Comparison of ENCODE assay signal across 8 mouse cellular contexts in genomic region chr9:44408693-44409092, GRCm38 (mm10). TPM values are rescaled to one million over a fixed set of nuclear protein-coding genes. Genes with fewer than 3 reads are reported as not detected.
DNase-seq lines count a peak whose midpoint lies in the region; ATAC-seq and TF ChIP-seq lines count a peak whose summit lies in the region.
"Not testable (repeated sequence)": the region's sequence is repeated elsewhere in the genome, so short reads cannot be mapped to it uniquely, and the experiment has no call there.

No protein-coding gene starts in this region.

- H3K9ac ChIP-seq in embryonic facial prominence, embryonic 14.5 days (ENCODE audit: low read depth, low read length), result peak overlapping the region; percentile 91; the same call in 1 of the 2 replicates
- H3K9ac ChIP-seq in hindbrain, embryonic 12.5 days, result peak overlapping the region; percentile 85; the same call in 1 of the 2 replicates
- peak overlapping the region; percentile 95 for H3K9ac ChIP-seq in kidney, embryonic 16.5 days (replicated peaks; ENCODE audit: low read length)
- H3K9ac ChIP-seq in liver, embryonic 12.5 days, result peak overlapping the region; percentile 91
- not testable (repeated sequence) for H3K9ac ChIP-seq in neural tube, embryonic 14.5 days (replicated peaks; ENCODE audit: low read depth, low read length)

- H3K4me3 ChIP-seq in E14TG2a.4 (replicated peaks; ENCODE audit: low read length), result peak overlapping the region; percentile 92
- H3K4me3 ChIP-seq in embryonic facial prominence, embryonic 14.5 days (ENCODE audit: low read depth, low read length), result peak overlapping the region; percentile 73
- H3K4me3 ChIP-seq in gastrocnemius, adult 2 months, result peak overlapping the region; percentile 95
- peak overlapping the region; percentile 90 for H3K4me3 ChIP-seq in hindbrain, embryonic 12.5 days
- H3K4me3 ChIP-seq in kidney, embryonic 16.5 days (ENCODE audit: low read length), result peak overlapping the region; percentile 86
- H3K4me3 ChIP-seq in liver, embryonic 12.5 days, result peak overlapping the region; percentile 91
- peak overlapping the region; percentile 93 for H3K4me3 ChIP-seq in midbrain, embryonic 10.5 days
- H3K4me3 ChIP-seq in neural tube, embryonic 14.5 days (ENCODE audit: low read depth, low read length), result peak overlapping the region; percentile 77

- ATAC-seq in embryonic facial prominence, embryonic 14.5 days (ENCODE audit: low read depth); hindbrain, embryonic 12.5 days (ENCODE audit: low FRiP score); kidney, embryonic 16.5 days (ENCODE audit: low FRiP score, low TSS enrichment); liver, embryonic 12.5 days; neural tube, embryonic 14.5 days (ENCODE audit: low read depth): not testable (repeated sequence)

- H3K36me3 ChIP-seq in E14TG2a.4 (ENCODE audit: insufficient read depth, low read length), result peaks cover 78% of the 10 kb centered on the region
- peaks cover 69% of the 10 kb centered on the region for H3K36me3 ChIP-seq in embryonic facial prominence, embryonic 14.5 days (ENCODE audit: control insufficient read depth, insufficient read depth, low read length)
- peaks cover 62% of the 10 kb centered on the region for H3K36me3 ChIP-seq in hindbrain, embryonic 12.5 days
- peaks cover 57% of the 10 kb centered on the region for H3K36me3 ChIP-seq in kidney, embryonic 16.5 days (ENCODE audit: insufficient read depth, low read length)
- H3K36me3 ChIP-seq in liver, embryonic 12.5 days, result peaks cover 73% of the 10 kb centered on the region
- H3K36me3 ChIP-seq in midbrain, embryonic 10.5 days, result peaks cover 75% of the 10 kb centered on the region
- H3K36me3 ChIP-seq in neural tube, embryonic 14.5 days (ENCODE audit: control insufficient read depth, insufficient read depth, low read length), result peaks cover 53% of the 10 kb centered on the region

- H3K4me2 ChIP-seq in embryonic facial prominence, embryonic 14.5 days (ENCODE audit: low read depth, low read length), result peak overlapping the region; percentile 64
- peak overlapping the region; percentile 84 for H3K4me2 ChIP-seq in hindbrain, embryonic 12.5 days (replicated peaks)
- peak overlapping the region; percentile 81 for H3K4me2 ChIP-seq in kidney, embryonic 16.5 days (replicated peaks; ENCODE audit: low read depth, low read length)
- H3K4me2 ChIP-seq in liver, embryonic 12.5 days, result peak overlapping the region; percentile 73
- peak overlapping the region; percentile 72 for H3K4me2 ChIP-seq in neural tube, embryonic 14.5 days (ENCODE audit: low read depth, low read length)

- H3K4me1 ChIP-seq in E14TG2a.4 (replicated peaks; ENCODE audit: low read depth, low read length), result peaks cover 67% of the 10 kb centered on the region
- not testable (repeated sequence) for H3K4me1 ChIP-seq in embryonic facial prominence, embryonic 14.5 days (ENCODE audit: control insufficient read depth, insufficient read depth, low read length)
- peaks cover 16% of the 10 kb centered on the region for H3K4me1 ChIP-seq in hindbrain, embryonic 12.5 days
- H3K4me1 ChIP-seq in kidney, embryonic 16.5 days (ENCODE audit: insufficient read depth, low read length), result peaks cover 21% of the 10 kb centered on the region; the same call in 1 of the 2 replicates
- peaks cover 71% of the 10 kb centered on the region for H3K4me1 ChIP-seq in liver, embryonic 12.5 days
- peaks cover 29% of the 10 kb centered on the region for H3K4me1 ChIP-seq in midbrain, embryonic 10.5 days
- peaks cover 13% of the 10 kb centered on the region; the same call in 1 of the 2 replicates for H3K4me1 ChIP-seq in neural tube, embryonic 14.5 days (ENCODE audit: control insufficient read depth, insufficient read depth, low read length)

- TF ChIP-seq CTCF in E14TG2a.4 (conservative IDR thresholded peaks at IDR 0.05; ENCODE audit: low read length); gastrocnemius, adult 2 months (IDR thresholded peaks at IDR 0.05): not testable (repeated sequence)

- DNase-seq in embryonic facial prominence, embryonic 14.5 days (ENCODE audit: low spot score); gastrocnemius, adult 2 months; midbrain, embryonic 10.5 days (ENCODE audit: low spot score): not testable (repeated sequence)

- not testable (repeated sequence) for H3K27ac ChIP-seq in embryonic facial prominence, embryonic 14.5 days (replicated peaks; ENCODE audit: low read depth, low read length); hindbrain, embryonic 12.5 days; kidney, embryonic 16.5 days (ENCODE audit: low read length); neural tube, embryonic 14.5 days (ENCODE audit: low read depth, low read length)
- peak overlapping the region; percentile 97; the same call in 1 of the 2 replicates for H3K27ac ChIP-seq in gastrocnemius, adult 2 months
- peak overlapping the region; percentile 90 for H3K27ac ChIP-seq in liver, embryonic 12.5 days
- 0 out of 2 replicates have a peak overlapping the region, but pooled peaks have one; percentile 94 for H3K27ac ChIP-seq in midbrain, embryonic 10.5 days (replicated peaks)

- intact Hi-C loops in gastrocnemius, adult 2 months (cut with DNase I), result not testable (repeated sequence)

- not testable (repeated sequence) for H3K9me3 ChIP-seq in E14TG2a.4 (ENCODE audit: low read length); embryonic facial prominence, embryonic 14.5 days (ENCODE audit: control insufficient read depth, low read length); hindbrain, embryonic 12.5 days (replicated peaks); kidney, embryonic 16.5 days (ENCODE audit: low read length); liver, embryonic 12.5 days (replicated peaks); midbrain, embryonic 10.5 days (replicated peaks); neural tube, embryonic 14.5 days (ENCODE audit: control insufficient read depth, low read length)

- H3K27me3 ChIP-seq in E14TG2a.4 (ENCODE audit: insufficient read depth, low read length); embryonic facial prominence, embryonic 14.5 days (replicated peaks; ENCODE audit: control insufficient read depth, insufficient read depth, low read length); hindbrain, embryonic 12.5 days; kidney, embryonic 16.5 days (ENCODE audit: insufficient read depth, low read length); liver, embryonic 12.5 days (replicated peaks); midbrain, embryonic 10.5 days (ENCODE audit: low read depth, poor library complexity, severe bottlenecking); neural tube, embryonic 14.5 days (ENCODE audit: control insufficient read depth, insufficient read depth, low read length): not testable (repeated sequence)

- 73% methylated on average over 9 of the region's 9 CpGs for WGBS in embryonic facial prominence, embryonic 14.5 days
- WGBS in hindbrain, embryonic 12.5 days, result 86% methylated on average over 9 of the region's 9 CpGs
- 84% methylated on average over 9 of the region's 9 CpGs for WGBS in kidney, embryonic 16.5 days
- 45% methylated on average over 9 of the region's 9 CpGs for WGBS in liver, embryonic 12.5 days (ENCODE audit: insufficient replicate concordance)
- WGBS in midbrain, embryonic 10.5 days, result 83% methylated on average over 9 of the region's 9 CpGs
- WGBS in neural tube, embryonic 14.5 days, result 81% methylated on average over 9 of the region's 9 CpGs

RNA-seq across cellular contexts. Expression of gene Trappc4, which starts 1.3 kb away (rescaled TPM):
- polyA plus RNA-seq in embryonic facial prominence, embryonic 14.5 days (2014; fragmentation: Nextera tagmentation; extraction: Ambion mirVana), result 130 and 133 TPM in 2 replicates
- 10 to 100 TPM; 15.4 to 21.5 TPM for total RNA-seq in gastrocnemius, adult 2 months (2021)
- polyA plus RNA-seq in hindbrain, embryonic 12.5 days (2016; fragmentation: Nextera tagmentation; extraction: Ambion mirVana), result 256 and 259 TPM in 2 replicates
- polyA plus RNA-seq in kidney, embryonic 16.5 days (2015; fragmentation: Nextera tagmentation; extraction: Ambion mirVana), result 138 TPM in 2 replicates
- polyA plus RNA-seq in liver, embryonic 12.5 days (2016; fragmentation: Nextera tagmentation; extraction: Ambion mirVana), result 77.7 and 79.9 TPM in 2 replicates
- 216 and 244 TPM in 2 replicates for polyA plus RNA-seq in midbrain, embryonic 10.5 days (2016; fragmentation: Nextera tagmentation; extraction: Ambion mirVana)
- polyA plus RNA-seq in neural tube, embryonic 14.5 days (2014; fragmentation: Nextera tagmentation; extraction: Ambion mirVana), result 305 and 308 TPM in 2 replicates

RNA-seq across cellular contexts. Expression of gene Rps25, which starts 1.8 kb away (rescaled TPM):
- 2,445 and 2,627 TPM in 2 replicates for polyA plus RNA-seq in embryonic facial prominence, embryonic 14.5 days (2014; fragmentation: Nextera tagmentation; extraction: Ambion mirVana)
- total RNA-seq in gastrocnemius, adult 2 months (2021), result 100 to 1,000 TPM; 740 to 827 TPM
- 1,265 and 1,340 TPM in 2 replicates for polyA plus RNA-seq in hindbrain, embryonic 12.5 days (2016; fragmentation: Nextera tagmentation; extraction: Ambion mirVana)
- polyA plus RNA-seq in kidney, embryonic 16.5 days (2015; fragmentation: Nextera tagmentation; extraction: Ambion mirVana), result 1,444 and 1,489 TPM in 2 replicates
- polyA plus RNA-seq in liver, embryonic 12.5 days (2016; fragmentation: Nextera tagmentation; extraction: Ambion mirVana), result 1,783 and 1,792 TPM in 2 replicates
- polyA plus RNA-seq in midbrain, embryonic 10.5 days (2016; fragmentation: Nextera tagmentation; extraction: Ambion mirVana), result 1,926 and 2,208 TPM in 2 replicates
- 1,180 and 1,219 TPM in 2 replicates for polyA plus RNA-seq in neural tube, embryonic 14.5 days (2014; fragmentation: Nextera tagmentation; extraction: Ambion mirVana)

RNA-seq across cellular contexts. Expression of gene Ccdc84, which starts 9.7 kb away (rescaled TPM):
- polyA plus RNA-seq in embryonic facial prominence, embryonic 14.5 days (2014; fragmentation: Nextera tagmentation; extraction: Ambion mirVana), result 19.4 and 23.6 TPM in 2 replicates
- 1 to 10 TPM; 5.0 to 5.7 TPM for total RNA-seq in gastrocnemius, adult 2 months (2021)
- 32.9 and 36.7 TPM in 2 replicates for polyA plus RNA-seq in hindbrain, embryonic 12.5 days (2016; fragmentation: Nextera tagmentation; extraction: Ambion mirVana)
- 26.0 and 31.6 TPM in 2 replicates for polyA plus RNA-seq in kidney, embryonic 16.5 days (2015; fragmentation: Nextera tagmentation; extraction: Ambion mirVana)
- polyA plus RNA-seq in liver, embryonic 12.5 days (2016; fragmentation: Nextera tagmentation; extraction: Ambion mirVana), result 16.8 and 18.6 TPM in 2 replicates
- 25.4 and 29.9 TPM in 2 replicates for polyA plus RNA-seq in midbrain, embryonic 10.5 days (2016; fragmentation: Nextera tagmentation; extraction: Ambion mirVana)
- 31.1 and 34.5 TPM in 2 replicates for polyA plus RNA-seq in neural tube, embryonic 14.5 days (2014; fragmentation: Nextera tagmentation; extraction: Ambion mirVana)

RNA-seq across cellular contexts. Expression of gene Slc37a4, which starts 12.0 kb away (rescaled TPM):
- 19.0 and 20.1 TPM in 2 replicates for polyA plus RNA-seq in embryonic facial prominence, embryonic 14.5 days (2014; fragmentation: Nextera tagmentation; extraction: Ambion mirVana)
- total RNA-seq in gastrocnemius, adult 2 months (2021), result 100 to 1,000 TPM in 1 of 2 experiments, 10 to 100 TPM in 1; 90.6 to 129 TPM
- polyA plus RNA-seq in hindbrain, embryonic 12.5 days (2016; fragmentation: Nextera tagmentation; extraction: Ambion mirVana), result 38.7 TPM in 2 replicates
- polyA plus RNA-seq in kidney, embryonic 16.5 days (2015; fragmentation: Nextera tagmentation; extraction: Ambion mirVana), result 67.3 and 74.4 TPM in 2 replicates
- polyA plus RNA-seq in liver, embryonic 12.5 days (2016; fragmentation: Nextera tagmentation; extraction: Ambion mirVana), result 19.7 and 21.1 TPM in 2 replicates
- polyA plus RNA-seq in midbrain, embryonic 10.5 days (2016; fragmentation: Nextera tagmentation; extraction: Ambion mirVana), result 17.2 and 20.5 TPM in 2 replicates
- polyA plus RNA-seq in neural tube, embryonic 14.5 days (2014; fragmentation: Nextera tagmentation; extraction: Ambion mirVana), result 70.9 and 78.8 TPM in 2 replicates

RNA-seq across cellular contexts. Expression of gene Hyou1, which starts 29.4 kb away (rescaled TPM):
- polyA plus RNA-seq in embryonic facial prominence, embryonic 14.5 days (2014; fragmentation: Nextera tagmentation; extraction: Ambion mirVana), result 29.6 and 30.0 TPM in 2 replicates
- 10 to 100 TPM; 24.2 to 33.6 TPM for total RNA-seq in gastrocnemius, adult 2 months (2021)
- 35.8 and 39.1 TPM in 2 replicates for polyA plus RNA-seq in hindbrain, embryonic 12.5 days (2016; fragmentation: Nextera tagmentation; extraction: Ambion mirVana)
- polyA plus RNA-seq in kidney, embryonic 16.5 days (2015; fragmentation: Nextera tagmentation; extraction: Ambion mirVana), result 48.0 and 51.2 TPM in 2 replicates
- polyA plus RNA-seq in liver, embryonic 12.5 days (2016; fragmentation: Nextera tagmentation; extraction: Ambion mirVana), result 24.4 and 26.4 TPM in 2 replicates
- polyA plus RNA-seq in midbrain, embryonic 10.5 days (2016; fragmentation: Nextera tagmentation; extraction: Ambion mirVana), result 40.2 and 42.1 TPM in 2 replicates
- 20.7 and 27.0 TPM in 2 replicates for polyA plus RNA-seq in neural tube, embryonic 14.5 days (2014; fragmentation: Nextera tagmentation; extraction: Ambion mirVana)
